Mouse (Mus musculus) liver, embryonic 14.5 days (tissue): ENCODE measurements around the gene Top2a. TPM values are rescaled to one million over a fixed set of nuclear protein-coding genes. Genes with fewer than 3 reads are reported as not detected.

Source experiments
- ATAC-seq: fragments of 200-750 bp; cut with Nextera tagmentation; 2 replicates; pipeline ENCODE4 v1.8.0; 2017; ENCODE audit warnings: moderate number of reproducible peaks, mild to moderate bottlenecking, moderate library complexity; ENCODE audit not compliant: insufficient read depth
- DNase-seq, 3 experiments: peaks; one replicate each; pipeline ENCODE4 v3.0.0-alpha.2; 2012 to 2013; ENCODE audit warnings: low read depth in 3 of 3, low spot score in 3 of 3
- H3K27ac ChIP-seq: fragments of 300-500 bp; sonication (generic); 2 replicates; pipeline ENCODE4 v1.5.1; 2014; ENCODE audit warnings: moderate library complexity, mild to moderate bottlenecking, control low read depth, inconsistent platforms
- H3K27me3 ChIP-seq: fragments of 300-500 bp; sonication (generic); 2 replicates; pipeline ENCODE4 v1.6.1; 2014; ENCODE audit warnings: mild to moderate bottlenecking, low read length, moderate library complexity; ENCODE audit not compliant: control insufficient read depth, insufficient read depth
- H3K36me3 ChIP-seq: fragments of 300-500 bp; sonication (generic); replicated peaks from 2 replicates; pipeline ENCODE4 v1.6.1; 2014; ENCODE audit warnings: low read depth; ENCODE audit not compliant: control insufficient read depth, insufficient read depth
- H3K4me1 ChIP-seq, 2 experiments: fragments of 200-500 bp in 1 of 2; fragments of 300-500 bp in 1 of 2; sonication (generic) in 1 of 2; replicated peaks; 2 replicates each; pipeline ENCODE4 v1.6.1; 2012 to 2014; ENCODE audit warnings: antibody characterized with exemption in 1 of 2, inconsistent platforms in 1 of 2, low read length in 1 of 2; ENCODE audit not compliant: control insufficient read depth in 2 of 2, insufficient read depth in 2 of 2
- H3K4me2 ChIP-seq: fragments of 300-500 bp; sonication (generic); 2 replicates; pipeline ENCODE4 v1.6.1; 2014; ENCODE audit warnings: low read depth, mild to moderate bottlenecking, control low read depth, moderate library complexity
- H3K4me3 ChIP-seq, 2 experiments: fragments of 200-500 bp in 1 of 2; fragments of 300-500 bp in 1 of 2; sonication (generic) in 1 of 2; 2 replicates each; pipeline ENCODE4 v1.5.1; 2012 to 2014; ENCODE audit warnings: low read depth in 2 of 2, low read length in 2 of 2, mild to moderate bottlenecking in 2 of 2, control low read depth in 1 of 2, inconsistent platforms in 1 of 2, moderate library complexity in 1 of 2; ENCODE audit not compliant: insufficient read depth in 1 of 2
- H3K9ac ChIP-seq: fragments of 300-500 bp; sonication (generic); replicated peaks from 2 replicates; pipeline ENCODE4 v1.6.1; 2014; ENCODE audit warnings: mild to moderate bottlenecking, control low read depth, moderate library complexity
- H3K9me3 ChIP-seq: fragments of 300-500 bp; sonication (generic); 2 replicates; pipeline ENCODE4 v1.6.1; 2016; ENCODE audit warnings: low read length, mixed read lengths; ENCODE audit not compliant: control insufficient read depth
- CTCF ChIP-seq: IDR thresholded peaks from 2 replicates; pipeline ENCODE4 v1.5.1; 2016; ENCODE audit warnings: antibody characterized with exemption, low read depth, control low read depth
- EP300 ChIP-seq: IDR thresholded peaks from 2 replicates; pipeline ENCODE4 v1.6.1; 2016; ENCODE audit warnings: antibody characterized with exemption, low read depth
- WGBS: fragments of 180-500 bp; shearing (Covaris S2); extraction: QIAGEN DNeasy Blood & Tissue Kit; methylation state at CpG from one replicate; pipeline ENCODE4 v1.1.7; 2014; ENCODE audit not compliant: insufficient replicate concordance; 5-methylcytosine and 5-hydroxymethylcytosine counted together
- polyA plus RNA-seq, 2 experiments: library from polyadenylated mRNA; depleted of rRNA in 1 of 2; stranded (reverse) in 1 of 2; unstranded in 1 of 2; fragments of >200 nt; fragmentation: Nextera tagmentation in 1 of 2; extraction: Ambion mirVana in 1 of 2; gene quantifications; 2 replicates each; pipeline versions ENCODE4 v1.2.1 to v1.2.3; 2012 to 2014

Top2a gene
- polyA plus RNA-seq, 2 experiments: 108 to 197 TPM

- Histone ChIP-seq H3K4me1 (peaks cover 4 to 38% of the 10 kb centered on the region in 2 experiments), H3K36me3 (no peaks in the 10 kb centered on the region), H3K4me3 (no peak overlapping the region), H3K27ac (no peak overlapping the region), H3K9me3 (no peaks in the 10 kb centered on the region), H3K27me3 (no peaks in the 10 kb centered on the region), H3K9ac (no peak overlapping the region), H3K4me2 (no peak overlapping the region)
- ATAC-seq (no peak), DNase-seq (no peak)
- 67% methylated on average over 14 of the region's 16 CpGs for WGBS
- TF ChIP-seq EP300: no peak
Observed at GRCm38 (mm10) chr11:98951026-98951906, 72.7 kb downstream of the Top2a start.

- 73% methylated on average over 9 of the region's 9 CpGs for WGBS
- Histone ChIP-seq H3K36me3 (no peaks in the 10 kb centered on the region), H3K4me3 (no peak overlapping the region), H3K27ac (no peak overlapping the region), H3K4me2 (no peak overlapping the region), H3K4me1 (peaks cover 4 to 42% of the 10 kb centered on the region in 2 experiments), H3K9ac (no peak overlapping the region), H3K27me3 (no peaks in the 10 kb centered on the region), H3K9me3 (no peaks in the 10 kb centered on the region)
- DNase-seq (no peak), ATAC-seq (no peak)
- TF ChIP-seq EP300 (no peak), CTCF (no peak)
Observed at GRCm38 (mm10) chr11:98950484-98950883, 73.5 kb downstream of the Top2a start.

- TF ChIP-seq EP300: no peak
- TF ChIP-seq CTCF: no peak
- Histone ChIP-seq H3K36me3 (no peaks in the 10 kb centered on the region), H3K4me3 (no peak overlapping the region), H3K4me2 (no peak overlapping the region), H3K9me3 (no peaks in the 10 kb centered on the region), H3K9ac (no peak overlapping the region), H3K27me3 (no peaks in the 10 kb centered on the region), H3K4me1 (peaks cover 4 to 44% of the 10 kb centered on the region in 2 experiments), H3K27ac (no peak overlapping the region)
- ATAC-seq (no peak), DNase-seq (no peak)
- 83% methylated on average over 7 of the region's 7 CpGs for WGBS
Observed at GRCm38 (mm10) chr11:98949958-98950460, 74.0 kb downstream of the Top2a start.

GRCm38 (mm10) chr11:98949242-98949957, 74.6 kb downstream of the Top2a start:
- Histone ChIP-seq H3K36me3 (no peaks in the 10 kb centered on the region), H3K4me2 (no peak overlapping the region), H3K27ac (no peak overlapping the region), H3K4me1 (peaks cover 3 to 45% of the 10 kb centered on the region in 2 experiments; a peak in 3 of 4 replicates), H3K27me3 (no peaks in the 10 kb centered on the region), H3K9ac (no peak overlapping the region), H3K4me3 (no peak overlapping the region), H3K9me3 (no peaks in the 10 kb centered on the region)
- TF ChIP-seq EP300 (no peak), CTCF (no peak)
- no peak for DNase-seq
- 58% methylated on average over 11 of the region's 12 CpGs for WGBS
- no peak for ATAC-seq
